Mouse (Mus musculus) liver, embryonic 14.5 days (tissue): Measurements from ENCODE around the gene 1700001J03Rik.

ENCODE experiments used
- CTCF ChIP-seq: IDR thresholded peaks from 2 replicates; pipeline ENCODE4 v1.5.1; 2016; ENCODE audit warnings: antibody characterized with exemption, low read depth, control low read depth
- EP300 ChIP-seq: IDR thresholded peaks from 2 replicates; pipeline ENCODE4 v1.6.1; 2016; ENCODE audit warnings: antibody characterized with exemption, low read depth

- TF ChIP-seq CTCF (no peak), EP300 (no peak)
Observed at GRCm38 (mm10) chr5:146229869-146230650, 45.0 kb upstream of the 1700001J03Rik start.
